Mouse (Mus musculus) CH12.LX (cell line): ENCODE measurements around the gene Cant1. TPM values are rescaled to one million over a fixed set of nuclear protein-coding genes. Genes with fewer than 3 reads are reported as not detected.

Source experiments
- DNase-seq: peaks from one replicate; pipeline ENCODE4 v3.0.0-alpha.2; 2013; ENCODE audit errors: extremely low read depth
- H3K27ac ChIP-seq: 2 replicates; pipeline ENCODE4 v1.5.1; 2012; ENCODE audit warnings: low read depth, mild to moderate bottlenecking, control low read depth, moderate library complexity; ENCODE audit not compliant: insufficient read depth
- H3K27me3 ChIP-seq: replicated peaks from 2 replicates; pipeline ENCODE3; 2012; ENCODE audit warnings: inconsistent platforms
- H3K36me3 ChIP-seq, 2 experiments: replicated peaks in 1 of 2; 2 replicates each; pipeline versions ENCODE3 to v1.6.1; 2012; ENCODE audit warnings: inconsistent platforms in 1 of 2, low read length in 1 of 2, mild to moderate bottlenecking in 1 of 2, mixed read lengths in 1 of 2, moderate library complexity in 1 of 2; ENCODE audit not compliant: control insufficient read depth in 1 of 2, insufficient read depth in 1 of 2
- H3K4me1 ChIP-seq, 2 experiments: 2 replicates each; pipeline ENCODE4 v1.6.1; 2012; ENCODE audit warnings: inconsistent platforms in 1 of 2, moderate library complexity in 1 of 2; ENCODE audit not compliant: insufficient read depth in 2 of 2, control insufficient read depth in 1 of 2
- H3K4me2 ChIP-seq: 2 replicates; pipeline ENCODE4 v1.6.1; 2012; ENCODE audit warnings: low read depth, mild to moderate bottlenecking, control low read depth; ENCODE audit not compliant: poor library complexity, insufficient read depth, severe bottlenecking
- H3K4me3 ChIP-seq, 3 experiments: fragments of 150-350 bp in 1 of 3; sonication (generic) in 1 of 3; replicated peaks in 1 of 3; 2 replicates each; pipeline versions ENCODE3 to v1.5.1; 2011 to 2012; ENCODE audit warnings: low read depth in 2 of 3, low read length in 2 of 3, mild to moderate bottlenecking in 2 of 3, moderate library complexity in 2 of 3, control low read depth in 1 of 3, improper control_type of control experiment in 1 of 3, inconsistent platforms in 1 of 3, mixed read lengths in 1 of 3; ENCODE audit not compliant: poor library complexity in 1 of 3
- H3K79me2 ChIP-seq: replicated peaks from 2 replicates; pipeline ENCODE4 v1.6.1; 2012; ENCODE audit warnings: mild to moderate bottlenecking, moderate library complexity; ENCODE audit not compliant: control insufficient read depth, poor library complexity, insufficient read depth, severe bottlenecking; ENCODE audit errors: extremely low read depth
- H3K9ac ChIP-seq: 2 replicates; pipeline ENCODE4 v1.6.1; 2012; ENCODE audit warnings: low read depth, mild to moderate bottlenecking, control low read depth, moderate library complexity; ENCODE audit not compliant: insufficient read depth
- H3K9me3 ChIP-seq: replicated peaks from 2 replicates; pipeline ENCODE3; 2012; ENCODE audit warnings: low read length, inconsistent platforms, mixed read lengths
- BHLHE40 ChIP-seq: IDR thresholded peaks from 2 replicates; pipeline ENCODE4 v1.6.1; 2011; ENCODE audit warnings: mild to moderate bottlenecking, low read depth, low read length, improper control_type of control experiment
- CHD1 ChIP-seq: IDR thresholded peaks from 2 replicates; pipeline ENCODE4 v1.6.1; 2012; ENCODE audit warnings: low read depth, low read length, improper control_type of control experiment, inconsistent platforms
- CTCF ChIP-seq, 2 experiments: IDR thresholded peaks in 1 of 2; conservative IDR thresholded peaks in 1 of 2; 2 replicates each; pipeline ENCODE4 v1.5.1; 2011 to 2012; ENCODE audit warnings: low read depth in 2 of 2, low read length in 2 of 2, improper control_type of control experiment in 1 of 2, inconsistent platforms in 1 of 2, mild to moderate bottlenecking in 1 of 2, moderate library complexity in 1 of 2
- ETS1 ChIP-seq: conservative IDR thresholded peaks from 2 replicates; pipeline ENCODE4 v1.6.1; 2012; ENCODE audit warnings: low read depth, mild to moderate bottlenecking, inconsistent platforms, low read length, improper control_type of control experiment, moderate library complexity
- HCFC1 ChIP-seq: IDR thresholded peaks from 2 replicates; pipeline ENCODE4 v1.6.1; 2012; ENCODE audit warnings: low read depth, mild to moderate bottlenecking, inconsistent platforms, low read length, improper control_type of control experiment
- IRF4 ChIP-seq: IDR thresholded peaks from 2 replicates; pipeline ENCODE4 v1.6.1; 2014; ENCODE audit warnings: low read depth, mild to moderate bottlenecking, inconsistent platforms, low read length, improper control_type of control experiment
- JUND ChIP-seq: conservative IDR thresholded peaks from 2 replicates; pipeline ENCODE4 v1.6.1; 2011; ENCODE audit warnings: low read depth, low read length, improper control_type of control experiment
- MAX ChIP-seq: IDR thresholded peaks from 2 replicates; pipeline ENCODE4 v1.6.1; 2011; ENCODE audit warnings: low read length, improper control_type of control experiment
- MAZ ChIP-seq: IDR thresholded peaks from 2 replicates; pipeline ENCODE4 v1.6.1; 2012; ENCODE audit warnings: low read depth, mild to moderate bottlenecking, inconsistent platforms, low read length, improper control_type of control experiment, moderate library complexity
- MXI1 ChIP-seq: IDR thresholded peaks from 2 replicates; pipeline ENCODE4 v1.6.1; 2011; ENCODE audit warnings: mild to moderate bottlenecking, low read depth, low read length, improper control_type of control experiment
- MYC ChIP-seq: IDR thresholded peaks from 2 replicates; pipeline ENCODE4 v1.6.1; 2011; ENCODE audit warnings: low read depth, mild to moderate bottlenecking, improper control_type of control experiment, low read length
- NELFE ChIP-seq: IDR thresholded peaks from 2 replicates; pipeline ENCODE4 v1.6.1; 2011; ENCODE audit warnings: low read depth, low read length, improper control_type of control experiment
- NRF1 ChIP-seq: IDR thresholded peaks from 2 replicates; pipeline ENCODE4 v1.6.1; 2014; ENCODE audit warnings: low read depth, mild to moderate bottlenecking, inconsistent platforms, low read length, improper control_type of control experiment, moderate library complexity
- POLR2AphosphoS2 ChIP-seq: IDR thresholded peaks from 2 replicates; pipeline ENCODE4 v1.6.1; 2011; ENCODE audit warnings: low read depth, low read length, improper control_type of control experiment
- RAD21 ChIP-seq: IDR thresholded peaks from 2 replicates; pipeline ENCODE4 v1.6.1; 2011; ENCODE audit warnings: low read depth, mild to moderate bottlenecking, low read length, improper control_type of control experiment, moderate library complexity
- TBP ChIP-seq: conservative IDR thresholded peaks from 2 replicates; pipeline ENCODE4 v1.6.1; 2011; ENCODE audit warnings: low read depth, low read length, improper control_type of control experiment
- UBTF ChIP-seq: IDR thresholded peaks from 2 replicates; pipeline ENCODE4 v1.6.1; 2012; ENCODE audit warnings: low read depth, mild to moderate bottlenecking, inconsistent platforms, low read length, improper control_type of control experiment, moderate library complexity
- USF2 ChIP-seq: conservative IDR thresholded peaks from 2 replicates; pipeline ENCODE4 v1.6.1; 2011; ENCODE audit warnings: low read depth, low read length, improper control_type of control experiment
- ZKSCAN1 ChIP-seq: IDR thresholded peaks from 2 replicates; pipeline ENCODE4 v1.6.1; 2012; ENCODE audit warnings: low read depth, inconsistent platforms, low read length, improper control_type of control experiment, borderline replicate concordance
- dilution Hi-C: fragments of 300-500 bp; cut with MboI; formaldehyde crosslinking; loops from 2 replicates; pipeline ENCODE4 v1.14.3; 2020; ENCODE audit warnings: low sequenced_read_pairs; ENCODE audit not compliant: extremely low pct_unique_long_range_greater_than_20kb, extremely low pct_ligation_motif_present
- in situ Hi-C: fragments of 300-500 bp; cut with MboI; formaldehyde crosslinking; loops from 3 replicates; pipeline ENCODE4 v1.14.3; 2019; ENCODE audit warnings: low sequenced_read_pairs, low pct_ligation_motif_present, low pct_unique_long_range_greater_than_20kb, mixed read lengths
- polyA plus RNA-seq: library from polyadenylated mRNA; unstranded; fragments of >175 nt; gene quantifications from 2 replicates; pipeline ENCODE4 v1.2.1, GENCODE M21; 2012; ENCODE audit warnings: low read depth; ENCODE audit not compliant: insufficient read length
- total RNA-seq, 2 experiments: library from RNA; depleted of rRNA; stranded (reverse); fragments of 300-350 nt in 1 of 2; fragments of >200 nt in 1 of 2; gene quantifications; 2 replicates each; pipeline ENCODE4 v1.2.3; 2012 to 2014

Gene Cant1
- total and polyA plus RNA-seq, 3 experiments: 28.8 to 40.2 (median 31.2) TPM

DNA sequence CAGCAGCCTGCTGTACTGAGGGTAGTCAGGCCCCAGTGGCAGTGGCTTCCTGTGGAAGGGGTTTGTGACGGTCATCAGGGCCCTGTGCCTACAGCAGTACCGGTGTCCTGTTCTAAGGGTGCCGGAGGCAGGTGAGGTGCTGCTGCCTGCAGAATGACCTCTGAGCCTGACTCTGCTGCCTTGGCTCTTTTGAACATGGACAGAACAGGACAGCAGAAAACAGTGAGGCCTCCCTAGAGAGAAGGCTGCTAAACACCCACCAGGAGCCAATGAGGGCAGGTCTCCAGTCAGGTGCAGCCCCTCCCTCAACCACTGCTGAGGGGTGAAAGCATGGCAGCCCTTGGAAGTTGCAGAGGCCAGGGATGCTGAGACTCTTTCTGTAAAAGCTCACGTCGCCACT is 12.4 kb downstream of the Cant1 start:
- dilution Hi-C loops (no loop called here), in situ Hi-C loops (no loop called here)
- Histone ChIP-seq H3K79me2 (no peaks in the 10 kb centered on the region), H3K4me3 (no peak overlapping the region), H3K9me3 (no peaks in the 10 kb centered on the region), H3K27ac (peak overlapping the region; percentile 24; the same call in 1 of the 2 replicates), H3K4me2 (no peak overlapping the region), H3K9ac (no peak overlapping the region), H3K4me1 (peaks cover 31 to 49% of the 10 kb centered on the region in 2 experiments), H3K36me3 (peaks cover 47 to 62% of the 10 kb centered on the region in 2 experiments), H3K27me3 (no peaks in the 10 kb centered on the region)
- DNase-seq: no peak
- TF ChIP-seq MAZ (no peak), JUND (no peak), MAX (no peak), USF2 (no peak), MXI1 (no peak), CHD1 (no peak), MYC (no peak), HCFC1 (no peak), ETS1 (no peak), IRF4 (no peak), TBP (no peak), NELFE (no peak), BHLHE40 (no peak), POLR2AphosphoS2 (no peak), ZKSCAN1 (no peak), RAD21 (no peak), NRF1 (no peak)

DNA sequence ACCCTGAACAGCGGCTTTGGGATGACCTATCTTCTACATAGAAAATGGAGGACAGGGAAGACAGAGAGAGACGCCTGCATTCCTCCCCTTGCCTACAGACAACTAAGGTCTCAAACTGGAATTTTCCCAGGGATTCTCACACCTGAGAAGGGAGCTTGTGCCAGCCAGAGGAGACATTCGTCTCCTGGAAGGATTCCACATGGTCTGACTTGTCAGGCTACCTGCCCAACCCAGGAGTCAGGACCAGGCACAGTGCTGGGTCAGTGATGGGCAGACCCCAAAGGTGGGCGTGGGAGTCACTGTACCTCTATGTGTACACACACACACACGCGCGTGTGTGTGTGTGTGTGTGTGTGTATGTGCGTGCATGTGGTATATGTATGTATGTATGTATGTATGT is 13.6 kb downstream of the Cant1 start:
- Histone ChIP-seq H3K4me1 (peaks cover 36 to 53% of the 10 kb centered on the region in 2 experiments), H3K9me3 (no peaks in the 10 kb centered on the region), H3K9ac (0 out of 2 replicates have a peak overlapping the region, but pooled peaks have one; percentile 8), H3K27ac (peak overlapping the region; percentile 96), H3K79me2 (no peaks in the 10 kb centered on the region), H3K27me3 (no peaks in the 10 kb centered on the region), H3K4me2 (peak overlapping the region; percentile 24; the same call in 1 of the 2 replicates), H3K36me3 (peaks cover 35 to 50% of the 10 kb centered on the region in 2 experiments), H3K4me3 (peak overlapping the region in 1 of 3 experiments; percentile 22)
- no peak for DNase-seq
- TF ChIP-seq CTCF (conservative IDR thresholded peaks at IDR 0.05 in 1 of 2, IDR thresholded peaks at IDR 0.05 in 1 of 2; ENCODE audit: low read depth in 2 of 2, low read length in 2 of 2) (no peak), UBTF (no peak), POLR2AphosphoS2 (peak; percentile 59; the same call in 1 of the 2 replicates), NELFE (no peak), CHD1 (0 out of 2 replicates have a peak, but pooled peaks have one; percentile 24)
- dilution Hi-C loops (no loop called here), in situ Hi-C loops (no loop called here)
